Mouse (Mus musculus) intestine, embryonic 15.5 days (tissue): ENCODE measurements at regions not wholly inside any gene's neighbourhood (a gene's known extent, or its start where the extent isn't known, plus 50 kb on each side); places are given as distances from the start of the nearest gene placed in this dataset.

ENCODE experiments used
- ATAC-seq: fragments of 200-750 bp; cut with Nextera tagmentation; 2 replicates; pipeline ENCODE4 v1.8.0; 2017; ENCODE audit warnings: moderate TSS enrichment, moderate library complexity
- H3K27ac ChIP-seq: fragments of 300-500 bp; sonication (generic); 2 replicates; pipeline ENCODE4 v1.5.1; 2015; ENCODE audit warnings: mild to moderate bottlenecking, inconsistent platforms
- H3K27me3 ChIP-seq: fragments of 300-500 bp; sonication (generic); replicated peaks from 2 replicates; pipeline ENCODE4 v1.6.1; 2015; ENCODE audit warnings: inconsistent platforms
- H3K36me3 ChIP-seq: fragments of 300-500 bp; sonication (generic); 2 replicates; pipeline ENCODE4 v1.6.1; 2015; ENCODE audit warnings: inconsistent platforms
- H3K4me1 ChIP-seq: fragments of 300-500 bp; sonication (generic); replicated peaks from 2 replicates; pipeline ENCODE4 v1.6.1; 2015; ENCODE audit warnings: inconsistent platforms
- H3K4me2 ChIP-seq: fragments of 300-500 bp; sonication (generic); replicated peaks from 2 replicates; pipeline ENCODE4 v1.6.1; 2015; ENCODE audit warnings: mild to moderate bottlenecking, inconsistent platforms
- H3K4me3 ChIP-seq: fragments of 300-500 bp; sonication (generic); replicated peaks from 2 replicates; pipeline ENCODE4 v1.5.1; 2015; ENCODE audit warnings: inconsistent platforms
- H3K9ac ChIP-seq: fragments of 300-500 bp; sonication (generic); 2 replicates; pipeline ENCODE4 v1.6.1; 2015; ENCODE audit warnings: inconsistent platforms
- H3K9me3 ChIP-seq: fragments of 300-500 bp; sonication (generic); 2 replicates; pipeline ENCODE4 v1.6.1; 2016; ENCODE audit warnings: inconsistent platforms
- WGBS: fragments of 180-500 bp; shearing (Covaris S2); methylation state at CpG from one replicate; pipeline ENCODE4 v1.1.7; 2015; 5-methylcytosine and 5-hydroxymethylcytosine counted together

DNA sequence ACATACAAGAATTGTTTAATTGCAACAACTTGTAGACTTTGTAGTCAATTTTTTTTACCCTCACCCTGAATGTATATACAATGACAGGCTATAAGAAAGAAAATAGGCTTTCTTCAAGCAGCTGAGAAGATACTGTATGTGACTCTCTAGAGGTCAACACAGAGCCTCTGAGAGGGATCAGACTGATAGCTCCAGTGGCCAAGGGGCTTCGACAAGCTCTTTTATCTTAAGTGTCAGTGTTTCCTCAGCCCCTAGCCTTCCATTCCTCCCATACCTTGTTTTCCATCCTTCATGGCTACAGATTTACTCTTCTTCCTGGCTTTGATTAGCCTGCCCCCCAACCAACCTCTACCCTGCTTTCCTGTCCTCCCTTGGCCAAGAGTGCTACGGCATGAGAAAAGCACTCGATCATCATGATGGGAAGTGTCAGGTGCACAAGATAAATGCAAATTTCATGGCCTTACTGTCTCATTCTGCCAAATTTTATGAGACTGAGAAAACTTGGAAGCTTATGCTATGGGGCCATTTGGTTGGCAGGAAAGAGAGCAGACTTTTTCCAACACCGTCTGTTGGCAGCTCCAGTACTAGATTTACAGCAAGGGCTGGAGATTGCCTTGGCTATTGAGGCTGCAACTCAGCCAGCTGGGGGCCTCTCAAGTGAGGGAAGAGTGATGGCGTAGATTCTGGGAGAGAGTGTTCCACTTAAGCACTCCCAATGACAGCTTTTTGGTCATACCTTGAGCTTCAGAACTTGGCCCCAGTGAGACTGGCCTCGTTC, 484.3 kb upstream of the Etaa1 start:
- Histone ChIP-seq H3K4me2 (no peak overlapping the region), H3K4me1 (no peaks in the 10 kb centered on the region), H3K36me3 (no peaks in the 10 kb centered on the region), H3K27me3 (no peaks in the 10 kb centered on the region), H3K9me3 (no peaks in the 10 kb centered on the region), H3K9ac (no peak overlapping the region), H3K4me3 (no peak overlapping the region), H3K27ac (no peak overlapping the region)
- no peak for ATAC-seq
- 64% methylated on average over 6 of the region's 6 CpGs for WGBS

DNA sequence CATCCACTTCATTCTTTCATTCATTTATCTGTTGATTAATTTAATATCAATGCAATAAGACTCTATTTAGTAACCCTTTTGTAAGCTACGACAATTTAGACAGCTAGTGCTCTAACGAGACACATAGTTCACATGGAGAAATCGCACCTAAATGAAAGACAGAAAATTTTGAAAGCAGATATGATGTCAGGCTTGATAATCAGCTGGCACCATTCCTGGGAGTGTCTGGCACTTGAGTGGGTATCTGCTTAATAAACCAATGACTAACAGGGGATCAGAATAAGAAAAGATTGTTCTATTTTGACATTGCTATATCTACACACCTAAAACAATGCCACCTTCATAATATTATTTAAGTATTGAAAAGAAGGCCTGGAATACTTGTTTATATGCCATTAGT, 467.4 kb upstream of the Etaa1 start:
- H3K9ac ChIP-seq, result no peak overlapping the region
- WGBS, result 95% methylated on average over 3 of the region's 3 CpGs
- no peak for ATAC-seq
- no peak overlapping the region for H3K27ac ChIP-seq
- no peaks in the 10 kb centered on the region for H3K27me3 ChIP-seq
- no peaks in the 10 kb centered on the region for H3K36me3 ChIP-seq
- H3K4me2 ChIP-seq, result no peak overlapping the region
- no peaks in the 10 kb centered on the region for H3K4me1 ChIP-seq
- no peak overlapping the region for H3K4me3 ChIP-seq
- H3K9me3 ChIP-seq, result no peaks in the 10 kb centered on the region

- H3K27me3 ChIP-seq, result no peaks in the 10 kb centered on the region
Measured at GRCm38 (mm10) chr11:18413769-18414168, 460.1 kb upstream of the Etaa1 start.

DNA sequence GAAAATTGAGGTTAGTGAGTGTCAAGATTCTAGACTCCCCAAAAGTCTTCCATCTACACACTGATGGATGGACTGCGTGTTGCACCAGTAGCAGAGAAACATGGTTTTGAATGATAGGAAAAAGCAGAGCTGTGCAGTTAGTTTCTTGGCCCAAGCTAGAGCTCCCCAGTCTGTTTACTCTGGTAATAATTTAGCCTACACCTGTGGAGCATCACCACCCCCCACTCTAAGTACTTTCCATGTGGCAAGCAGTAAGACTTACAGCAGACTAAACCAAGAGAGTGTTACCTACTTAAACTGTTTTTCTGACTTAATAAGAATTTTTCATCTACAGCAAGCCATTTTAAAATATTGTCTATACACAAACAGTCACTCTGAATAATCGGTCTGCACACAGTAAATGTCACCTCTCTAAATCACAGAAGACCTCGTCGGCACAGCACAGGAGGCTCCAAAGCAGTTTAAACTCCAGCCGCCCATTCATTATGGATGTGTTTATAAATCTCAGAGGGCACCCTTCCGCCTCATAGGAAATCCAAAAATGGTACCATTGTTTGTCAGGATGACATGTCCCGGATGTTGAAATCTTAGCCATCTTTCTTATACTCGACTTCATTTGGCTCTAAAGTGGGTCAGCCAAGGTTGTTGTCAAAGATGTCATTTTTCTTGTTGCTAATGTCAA, 454.5 kb upstream of the Etaa1 start:
- H3K27ac ChIP-seq, result no peak overlapping the region
- H3K36me3 ChIP-seq, result no peaks in the 10 kb centered on the region
- H3K27me3 ChIP-seq, result no peaks in the 10 kb centered on the region
- H3K4me2 ChIP-seq, result no peak overlapping the region
- no peak overlapping the region for H3K4me3 ChIP-seq
- peak; percentile 53; the same call in 1 of the 2 replicates for ATAC-seq
- H3K9ac ChIP-seq, result no peak overlapping the region
- H3K4me1 ChIP-seq, result no peaks in the 10 kb centered on the region
- 30% methylated on average over 8 of the region's 8 CpGs for WGBS
- no peaks in the 10 kb centered on the region for H3K9me3 ChIP-seq

More at GRCm38 (mm10) chr11:18413769-18414168, 460.1 kb upstream of the Etaa1 start:
- Histone ChIP-seq H3K27ac (no peak overlapping the region), H3K4me3 (no peak overlapping the region), H3K4me2 (no peak overlapping the region), H3K4me1 (no peaks in the 10 kb centered on the region), H3K9ac (no peak overlapping the region), H3K36me3 (no peaks in the 10 kb centered on the region), H3K9me3 (no peaks in the 10 kb centered on the region)
- no peak for ATAC-seq
- WGBS, result 53% methylated on average over 1 of the region's 1 CpGs

- Histone ChIP-seq H3K4me3 (no peak overlapping the region), H3K9me3 (no peaks in the 10 kb centered on the region), H3K36me3 (no peaks in the 10 kb centered on the region), H3K27me3 (no peaks in the 10 kb centered on the region), H3K27ac (no peak overlapping the region), H3K9ac (no peak overlapping the region), H3K4me2 (no peak overlapping the region), H3K4me1 (no peaks in the 10 kb centered on the region)
- 74% methylated on average over 4 of the region's 4 CpGs for WGBS
- ATAC-seq, result no peak
Measured at GRCm38 (mm10) chr11:18399561-18399960, 445.9 kb upstream of the Etaa1 start.

DNA sequence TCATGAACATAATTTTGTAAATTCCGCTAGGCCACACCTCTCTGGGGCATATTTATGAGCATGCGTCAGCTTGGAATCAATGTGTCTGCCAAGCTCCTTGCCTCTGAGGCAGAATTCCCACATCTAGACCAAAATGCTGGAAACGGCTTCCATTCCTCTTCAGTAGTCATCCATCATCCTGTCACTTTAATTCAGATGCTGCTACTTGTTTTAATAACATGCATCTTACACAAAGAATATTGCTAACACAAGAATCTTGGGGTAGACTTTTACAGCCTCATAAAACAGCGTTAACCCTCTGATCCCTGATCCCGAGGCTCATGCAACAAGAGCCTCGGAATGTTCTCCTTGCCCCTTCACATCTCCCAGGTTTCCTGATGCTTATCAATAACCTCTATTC, 442.7 kb upstream of the Etaa1 start:
- H3K9me3 ChIP-seq, result no peaks in the 10 kb centered on the region
- H3K4me1 ChIP-seq, result no peaks in the 10 kb centered on the region
- H3K4me3 ChIP-seq, result no peak overlapping the region
- no peak overlapping the region for H3K4me2 ChIP-seq
- ATAC-seq, result no peak
- WGBS, result 47% methylated on average over 6 of the region's 6 CpGs
- no peak overlapping the region for H3K9ac ChIP-seq
- no peaks in the 10 kb centered on the region for H3K27me3 ChIP-seq
- H3K27ac ChIP-seq, result no peak overlapping the region
- no peaks in the 10 kb centered on the region for H3K36me3 ChIP-seq

DNA sequence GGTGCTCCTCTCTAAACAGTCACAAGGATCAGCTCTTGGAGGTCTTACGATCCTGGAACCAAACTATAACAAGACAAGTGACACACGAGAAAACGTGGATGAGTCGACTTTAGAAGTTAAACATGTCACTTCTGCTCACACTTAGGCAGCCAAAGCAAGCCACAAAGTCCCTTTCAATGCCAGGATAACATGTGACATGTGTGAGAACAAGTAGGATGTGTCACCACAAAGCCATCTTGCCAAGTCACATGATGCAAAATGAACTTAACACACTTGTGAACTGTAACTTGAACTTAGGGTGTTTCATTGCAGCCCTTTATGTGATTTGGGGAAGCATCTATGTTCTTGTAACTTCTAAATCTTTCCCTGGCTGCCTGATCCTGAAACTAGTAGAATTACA, 442.0 kb upstream of the Etaa1 start:
- 77% methylated on average over 4 of the region's 4 CpGs for WGBS
- no peaks in the 10 kb centered on the region for H3K27me3 ChIP-seq
- H3K4me3 ChIP-seq, result no peak overlapping the region
- H3K9ac ChIP-seq, result no peak overlapping the region
- ATAC-seq, result no peak
- H3K36me3 ChIP-seq, result no peaks in the 10 kb centered on the region
- no peaks in the 10 kb centered on the region for H3K4me1 ChIP-seq
- H3K9me3 ChIP-seq, result no peaks in the 10 kb centered on the region
- no peak overlapping the region for H3K4me2 ChIP-seq
- no peak overlapping the region for H3K27ac ChIP-seq

DNA sequence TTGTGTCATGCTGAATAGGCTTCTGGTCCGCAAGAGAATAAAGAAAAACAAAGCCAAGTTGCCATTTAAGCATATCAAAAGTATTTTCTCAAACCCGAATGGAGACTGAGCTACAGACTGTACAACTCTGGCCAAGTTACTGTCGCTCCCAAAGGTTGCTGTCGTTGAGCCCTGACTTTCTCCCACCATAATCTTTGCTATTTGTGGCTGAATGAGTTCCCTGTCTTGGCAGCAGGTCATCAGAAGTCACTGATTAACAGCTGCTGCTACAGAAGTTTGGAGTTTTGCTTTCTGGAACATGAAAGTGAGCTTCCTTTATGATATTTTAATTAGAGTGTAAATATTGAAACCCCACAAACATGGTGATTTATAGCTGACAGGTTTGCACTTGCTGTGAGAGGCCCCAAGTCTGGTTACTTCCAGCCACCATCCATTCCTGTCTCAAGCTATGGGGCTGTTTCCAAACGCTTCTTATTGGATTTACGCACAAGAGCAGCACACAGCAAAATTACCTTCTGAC, 419.2 kb upstream of the Etaa1 start:
- H3K4me1 ChIP-seq, result no peaks in the 10 kb centered on the region
- H3K9me3 ChIP-seq, result no peaks in the 10 kb centered on the region
- no peak overlapping the region for H3K4me3 ChIP-seq
- no peak overlapping the region for H3K9ac ChIP-seq
- no peaks in the 10 kb centered on the region for H3K27me3 ChIP-seq
- no peak overlapping the region for H3K4me2 ChIP-seq
- H3K27ac ChIP-seq, result no peak overlapping the region
- no peaks in the 10 kb centered on the region for H3K36me3 ChIP-seq
- peak; percentile 65; the same call in 1 of the 2 replicates for ATAC-seq
- WGBS, result 61% methylated on average over 6 of the region's 6 CpGs

DNA sequence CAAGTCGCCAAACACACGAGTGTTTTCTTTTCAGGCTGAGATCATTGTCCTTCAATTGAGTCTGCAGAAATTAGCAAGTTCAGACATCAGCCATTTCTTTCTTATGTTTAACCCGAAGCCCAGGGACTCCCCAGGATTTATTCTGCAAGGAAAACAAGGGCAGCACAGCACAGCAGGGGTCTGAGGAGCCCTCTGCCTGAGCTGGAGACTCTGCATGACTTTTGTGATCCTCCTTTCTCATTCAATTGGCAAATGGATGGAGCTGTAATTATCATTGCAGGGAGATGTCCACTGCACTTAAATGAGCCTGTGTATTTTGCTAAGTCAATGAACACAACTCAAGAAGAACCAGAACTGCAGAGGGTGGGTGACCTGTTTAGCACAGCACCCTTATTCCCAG, 417.6 kb upstream of the Etaa1 start:
- 38% methylated on average over 3 of the region's 3 CpGs for WGBS
- no peak for ATAC-seq
- no peaks in the 10 kb centered on the region for H3K36me3 ChIP-seq
- H3K27me3 ChIP-seq, result no peaks in the 10 kb centered on the region
- H3K27ac ChIP-seq, result no peak overlapping the region
- H3K4me3 ChIP-seq, result no peak overlapping the region
- H3K4me1 ChIP-seq, result no peaks in the 10 kb centered on the region
- H3K9me3 ChIP-seq, result no peaks in the 10 kb centered on the region
- H3K4me2 ChIP-seq, result no peak overlapping the region
- no peak overlapping the region for H3K9ac ChIP-seq

DNA sequence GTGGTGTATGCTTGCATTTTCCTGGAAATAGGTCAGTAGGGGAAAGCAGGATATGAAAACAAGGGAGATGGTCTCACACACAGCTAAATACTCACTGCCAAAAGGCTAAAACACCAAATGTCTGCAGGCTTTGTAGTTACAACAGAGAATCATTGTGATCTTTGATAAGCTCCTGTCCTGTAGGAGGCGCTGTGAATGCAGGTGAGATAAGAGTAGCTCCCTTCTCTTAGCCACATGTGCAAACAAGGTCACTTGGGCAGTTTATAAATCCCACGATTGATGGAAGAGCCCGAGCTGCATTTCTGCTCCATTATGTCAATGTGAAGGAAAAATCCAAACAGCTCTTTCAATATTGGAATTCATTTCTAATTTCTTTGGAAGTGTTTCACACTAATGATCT, 417.2 kb upstream of the Etaa1 start:
- H3K27me3 ChIP-seq, result no peaks in the 10 kb centered on the region
- no peak overlapping the region for H3K27ac ChIP-seq
- H3K4me1 ChIP-seq, result no peaks in the 10 kb centered on the region
- WGBS, result 23% methylated on average over 3 of the region's 3 CpGs
- no peak overlapping the region for H3K9ac ChIP-seq
- no peaks in the 10 kb centered on the region for H3K9me3 ChIP-seq
- no peak overlapping the region for H3K4me2 ChIP-seq
- H3K36me3 ChIP-seq, result no peaks in the 10 kb centered on the region
- ATAC-seq, result no peak
- H3K4me3 ChIP-seq, result no peak overlapping the region

GRCm38 (mm10) chr11:18354866-18355265, 401.2 kb upstream of the Etaa1 start:
- H3K36me3 ChIP-seq, result no peaks in the 10 kb centered on the region
- H3K4me1 ChIP-seq, result no peaks in the 10 kb centered on the region
- WGBS, result 57% methylated on average over 3 of the region's 3 CpGs
- no peaks in the 10 kb centered on the region for H3K27me3 ChIP-seq
- no peak overlapping the region for H3K4me3 ChIP-seq
- ATAC-seq, result no peak
- H3K27ac ChIP-seq, result no peak overlapping the region
- H3K9ac ChIP-seq, result no peak overlapping the region
- H3K4me2 ChIP-seq, result no peak overlapping the region
- H3K9me3 ChIP-seq, result no peaks in the 10 kb centered on the region

DNA sequence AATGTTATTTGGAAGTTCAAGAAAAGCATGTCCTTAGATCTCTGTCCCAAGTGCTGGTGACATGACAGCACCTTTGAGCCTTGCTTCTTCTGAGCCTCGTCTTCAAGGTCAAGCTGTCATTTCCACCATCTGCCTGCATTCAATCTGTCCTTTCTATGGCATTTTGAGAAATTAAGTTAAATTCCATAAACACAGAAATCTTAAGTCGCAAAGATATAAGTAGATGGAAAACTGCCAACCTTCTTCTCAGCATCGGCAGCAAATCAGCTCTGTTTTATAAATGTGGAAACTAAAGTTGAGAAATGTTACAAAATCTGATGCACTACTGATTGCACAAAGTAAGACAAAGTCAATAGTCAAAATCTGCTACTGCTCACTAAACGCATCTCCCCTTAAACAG, 400.5 kb upstream of the Etaa1 start:
- WGBS, result 59% methylated on average over 4 of the region's 4 CpGs
- Histone ChIP-seq H3K9me3 (no peaks in the 10 kb centered on the region), H3K9ac (no peak overlapping the region), H3K27ac (no peak overlapping the region), H3K4me1 (no peaks in the 10 kb centered on the region), H3K36me3 (no peaks in the 10 kb centered on the region), H3K4me2 (no peak overlapping the region), H3K27me3 (no peaks in the 10 kb centered on the region), H3K4me3 (no peak overlapping the region)
- no peak for ATAC-seq

DNA sequence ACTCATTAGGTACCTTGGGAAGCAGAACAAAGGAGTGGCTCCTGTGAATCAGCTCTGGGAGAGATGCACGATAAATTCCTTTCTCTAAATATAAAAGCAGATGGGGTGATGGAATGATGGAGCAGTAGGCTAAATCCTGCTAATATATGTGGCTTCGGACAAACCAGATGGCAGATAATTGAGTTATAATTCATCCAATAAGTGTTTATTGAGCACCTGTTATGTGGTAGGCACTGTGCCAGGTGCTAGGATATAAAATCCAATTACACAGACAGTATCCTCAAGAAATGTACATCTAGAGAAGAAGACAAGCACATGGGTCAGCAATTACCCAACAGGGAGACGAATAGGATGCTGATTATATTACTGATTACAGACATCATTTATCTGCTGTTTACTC, 394.2 kb upstream of the Etaa1 start:
- no peak overlapping the region for H3K4me3 ChIP-seq
- H3K4me2 ChIP-seq, result no peak overlapping the region
- no peak overlapping the region for H3K9ac ChIP-seq
- no peaks in the 10 kb centered on the region for H3K9me3 ChIP-seq
- WGBS, result 74% methylated on average over 3 of the region's 3 CpGs
- no peaks in the 10 kb centered on the region for H3K4me1 ChIP-seq
- no peaks in the 10 kb centered on the region for H3K27me3 ChIP-seq
- no peaks in the 10 kb centered on the region for H3K36me3 ChIP-seq
- H3K27ac ChIP-seq, result no peak overlapping the region
- ATAC-seq, result no peak
